ENCODE assay signal across 8 mouse cellular contexts in genomic region chr10:10557085-10557484, GRCm38 (mm10). TPM values are rescaled to one million over a fixed set of nuclear protein-coding genes. Genes with fewer than 3 reads are reported as not detected.
DNase-seq lines count a peak whose midpoint lies in the region; ATAC-seq and TF ChIP-seq lines count a peak whose summit lies in the region.

No protein-coding gene starts in this region.

- peak overlapping the region; percentile 65 for H3K9ac ChIP-seq in lung, embryonic 15.5 days

- peak; percentile 31 for DNase-seq in retina, postnatal 1 day
- DNase-seq in retina, embryonic 14.5 days (ENCODE audit: low spot score): no peak
- peak; percentile 11 to 14 for DNase-seq in heart, adult 9 months (ENCODE audit: low spot score in 2 of 2)
- peak; percentile 85 for DNase-seq in kidney, adult 2 months
- DNase-seq in right cerebral cortex, adult 18-20 months: no peak

- TF ChIP-seq POLR2A in cortical plate, adult 2 months (IDR thresholded peaks at IDR 0.05; ENCODE audit: extremely low read depth, insufficient read depth, low read length): no peak
- TF ChIP-seq POLR2A in kidney, adult 2 months (IDR thresholded peaks at IDR 0.05; ENCODE audit: low read depth, low read length): no peak
- no peak for TF ChIP-seq POLR2A in small intestine, adult 2 months (IDR thresholded peaks at IDR 0.05; ENCODE audit: low read depth, low read length)

- TF ChIP-seq CTCF in cortical plate, adult 2 months (IDR thresholded peaks at IDR 0.05; ENCODE audit: extremely low read depth, insufficient read depth, low read length): no peak
- no peak for TF ChIP-seq CTCF in kidney, adult 2 months (conservative IDR thresholded peaks at IDR 0.05; ENCODE audit: insufficient read depth, insufficient read length, low read depth, low read length)
- no peak for TF ChIP-seq CTCF in small intestine, adult 2 months (IDR thresholded peaks at IDR 0.05; ENCODE audit: extremely low read depth, insufficient read length, insufficient replicate concordance, low read depth, low read length)

- peak; percentile 69 for ATAC-seq in lung, embryonic 15.5 days (ENCODE audit: borderline replicate concordance, extremely low read depth, low FRiP score, low TSS enrichment)

- 2% methylated on average over 8 of the region's 8 CpGs for WGBS in kidney, adult 2 months
- WGBS in lung, embryonic 15.5 days: 2% methylated on average over 8 of the region's 8 CpGs
- 2% methylated on average over 8 of the region's 8 CpGs for WGBS in small intestine, adult 2 months

- no peak overlapping the region for H3K27ac ChIP-seq in cortical plate, adult 2 months (ENCODE audit: insufficient read depth, low read length)
- peak overlapping the region; percentile 61 for H3K27ac ChIP-seq in kidney, adult 2 months (ENCODE audit: insufficient read depth, low read depth, low read length)
- H3K27ac ChIP-seq in lung, embryonic 15.5 days: peak overlapping the region; percentile 61
- peak overlapping the region; percentile 51; the same call in 1 of the 2 replicates for H3K27ac ChIP-seq in small intestine, adult 2 months (ENCODE audit: insufficient read depth, low read depth, low read length)

- no peaks in the 10 kb centered on the region for H3K9me3 ChIP-seq in lung, embryonic 15.5 days

- peak overlapping the region; percentile 97 for H3K4me2 ChIP-seq in lung, embryonic 15.5 days

- peak overlapping the region; percentile 61; the same call in 1 of the 2 replicates for H3K4me3 ChIP-seq in cortical plate, adult 2 months (ENCODE audit: insufficient read depth, low read length)
- H3K4me3 ChIP-seq in kidney, adult 2 months (ENCODE audit: insufficient read depth, low read depth, low read length): peak overlapping the region; percentile 87
- H3K4me3 ChIP-seq in lung, embryonic 15.5 days: peak overlapping the region; percentile 61
- H3K4me3 ChIP-seq in small intestine, adult 2 months (ENCODE audit: low read depth, low read length): peak overlapping the region; percentile 69

- no peaks in the 10 kb centered on the region for H3K4me1 ChIP-seq in cortical plate, adult 2 months (ENCODE audit: control insufficient read depth, insufficient read depth, low read length)
- H3K4me1 ChIP-seq in kidney, adult 2 months (ENCODE audit: control insufficient read depth, insufficient read depth, low read length): peaks cover 10% of the 10 kb centered on the region
- peaks cover 7% of the 10 kb centered on the region for H3K4me1 ChIP-seq in lung, embryonic 15.5 days
- H3K4me1 ChIP-seq in small intestine, adult 2 months (ENCODE audit: control insufficient read depth, insufficient read depth, insufficient read length, low read length): no peaks in the 10 kb centered on the region

- no peaks in the 10 kb centered on the region for H3K27me3 ChIP-seq in kidney, adult 2 months (replicated peaks; ENCODE audit: control insufficient read depth, insufficient read depth, low read length)
- no peaks in the 10 kb centered on the region for H3K27me3 ChIP-seq in lung, embryonic 15.5 days
- H3K27me3 ChIP-seq in small intestine, adult 2 months (ENCODE audit: control insufficient read depth, insufficient read depth, low read length): no peaks in the 10 kb centered on the region

- no peaks in the 10 kb centered on the region for H3K36me3 ChIP-seq in kidney, adult 2 months (ENCODE audit: control insufficient read depth, insufficient read depth, low read length)
- no peaks in the 10 kb centered on the region for H3K36me3 ChIP-seq in lung, embryonic 15.5 days
- H3K36me3 ChIP-seq in small intestine, adult 2 months (ENCODE audit: control insufficient read depth, insufficient read depth, low read length): no peaks in the 10 kb centered on the region

RNA-seq across cellular contexts. Expression of gene Rab32, which starts 1.0 kb away (rescaled TPM):
- 1.7 and 1.9 TPM in 2 replicates for polyA plus RNA-seq in cortical plate, adult 2 months (2012; rRNA removed)
- polyA plus RNA-seq in kidney, adult 2 months (2012; rRNA removed): 6.1 and 9.1 TPM in 2 replicates
- polyA plus RNA-seq in lung, embryonic 15.5 days (2015; fragmentation: Nextera tagmentation; extraction: Ambion mirVana): 22.4 and 22.7 TPM in 2 replicates
- polyA plus RNA-seq in small intestine, adult 2 months (2012; rRNA removed): 5.6 and 5.8 TPM in 2 replicates

Comparison
In these comparisons a context has a peak if more than half of its experiments do, and no peak if none do; other contexts are left out.
1. DNase-seq: peak in retina, postnatal 1 day (single experiment), heart, adult 9 months (2 of 2) and kidney, adult 2 months (single experiment); none in retina, embryonic 14.5 days (single experiment) and right cerebral cortex, adult 18-20 months (single experiment).
2. Peak in every context shown above with its lines, with median percentiles within 50 percentile points of each other: H3K4me3 ChIP-seq.